ENCODE assay signal across 24 mouse cellular contexts in genomic region chr1:125242345-125242744, GRCm38 (mm10).
A peak's percentile ranks its signal among the peaks of the same experiment; 100 is the strongest.
DNase-seq lines count a peak whose midpoint lies in the region; ATAC-seq and TF ChIP-seq lines count a peak whose summit lies in the region.
"Had no signal": no experiment of that assay in that cellular context is flagged by ENCODE, and none has a peak within 500 bp of the region (broad histone marks: within the 10 kb centered on the region; RNA-seq: fewer than 3 reads in every experiment).

No protein-coding gene starts in this region.

- WGBS in forebrain, postnatal 0 days = 85% methylated on average over 7 of the region's 7 CpGs
- WGBS in forebrain, embryonic 14.5 days = 96% methylated on average over 7 of the region's 7 CpGs
- 87% methylated on average over 7 of the region's 7 CpGs for WGBS in kidney, embryonic 15.5 days

- H3K36me3 ChIP-seq in forebrain, postnatal 0 days (ENCODE audit: insufficient read depth) = no peaks in the 10 kb centered on the region
- H3K36me3 ChIP-seq in forebrain, embryonic 14.5 days (ENCODE audit: control insufficient read depth, insufficient read depth, low read length) = no peaks in the 10 kb centered on the region
- no peaks in the 10 kb centered on the region for H3K36me3 ChIP-seq in kidney, embryonic 15.5 days
- H3K36me3 ChIP-seq: embryonic facial prominence, embryonic 15.5 days; G1E; heart, embryonic 13.5 days; liver, embryonic 13.5 days; midbrain, embryonic 13.5 days; neural tube, embryonic 12.5 days had no signal

- H3K4me2 ChIP-seq in forebrain, postnatal 0 days (ENCODE audit: low read depth) = no peak overlapping the region
- H3K4me2 ChIP-seq in forebrain, embryonic 14.5 days (ENCODE audit: low read length) = no peak overlapping the region
- H3K4me2 ChIP-seq in kidney, embryonic 15.5 days = no peak overlapping the region
- H3K4me2 ChIP-seq: embryonic facial prominence, embryonic 15.5 days; heart, embryonic 13.5 days; liver, embryonic 13.5 days; lung, embryonic 14.5 days; midbrain, embryonic 13.5 days; neural tube, embryonic 12.5 days had no signal

- ATAC-seq in forebrain, postnatal 0 days = peak; percentile 71
- no peak for ATAC-seq in forebrain, embryonic 14.5 days
- 0 out of 2 replicates have a peak, but pooled peaks have one; percentile 25 for ATAC-seq in kidney, embryonic 15.5 days (replicated peaks; ENCODE audit: low FRiP score)
- no peak for ATAC-seq in erythroid progenitor cell, adult 5-6 weeks (replicated peaks; ENCODE audit: low FRiP score, poor library complexity, severe bottlenecking)
- ATAC-seq: midbrain, embryonic 13.5 days; Patski had no signal

- H3K9me3 ChIP-seq in forebrain, postnatal 0 days (ENCODE audit: low read length) = no peaks in the 10 kb centered on the region
- no peaks in the 10 kb centered on the region for H3K9me3 ChIP-seq in forebrain, embryonic 14.5 days (replicated peaks; ENCODE audit: control insufficient read depth, low read length)
- H3K9me3 ChIP-seq in kidney, embryonic 15.5 days (replicated peaks) = no peaks in the 10 kb centered on the region
- H3K9me3 ChIP-seq: embryonic facial prominence, embryonic 15.5 days; liver, embryonic 13.5 days; midbrain, embryonic 13.5 days; neural tube, embryonic 12.5 days had no signal

- no peak for TF ChIP-seq CTCF in forebrain, postnatal 0 days (IDR thresholded peaks at IDR 0.05; ENCODE audit: low read depth)

- no peak overlapping the region for H3K27ac ChIP-seq in forebrain, postnatal 0 days (ENCODE audit: low read depth, low read length)
- no peak overlapping the region for H3K27ac ChIP-seq in forebrain, embryonic 14.5 days (ENCODE audit: low read depth, low read length)
- H3K27ac ChIP-seq in kidney, embryonic 15.5 days = no peak overlapping the region
- H3K27ac ChIP-seq: embryonic facial prominence, embryonic 15.5 days; heart, adult 2 months; heart, embryonic 13.5 days; liver, embryonic 13.5 days; midbrain, embryonic 13.5 days; neural tube, embryonic 12.5 days had no signal

- no peaks in the 10 kb centered on the region for H3K27me3 ChIP-seq in forebrain, postnatal 0 days (ENCODE audit: insufficient read depth, low read length)
- no peaks in the 10 kb centered on the region for H3K27me3 ChIP-seq in forebrain, embryonic 14.5 days (replicated peaks; ENCODE audit: control insufficient read depth, insufficient read depth, low read length)
- no peaks in the 10 kb centered on the region for H3K27me3 ChIP-seq in kidney, embryonic 15.5 days
- H3K27me3 ChIP-seq: embryonic facial prominence, embryonic 15.5 days; heart, embryonic 13.5 days; liver, embryonic 13.5 days; megakaryocyte, embryonic 14.5 days; midbrain, embryonic 13.5 days; neural tube, embryonic 12.5 days; Patski had no signal

- no peak for DNase-seq in forebrain, postnatal 0 days
- no peak for DNase-seq in forebrain, embryonic 14.5 days (ENCODE audit: low spot score)
- no peak for DNase-seq in kidney, postnatal 14 days
- peak; percentile 2 for DNase-seq in lung, postnatal 10 days
- DNase-seq in lung, adult 18-20 months = no peak
- DNase-seq in retina, embryonic 14.5 days (ENCODE audit: low spot score) = peak; percentile 23
- DNase-seq: gastrocnemius, postnatal 36 days; heart, adult 2 months; kidney, adult 9 months; lung, embryonic 14.5 days; lung, postnatal 36 days; right cerebral cortex, adult 18-20 months; thymus, adult 18-20 months; thymus, postnatal 36 days had no signal

- no peak overlapping the region for H3K9ac ChIP-seq in forebrain, postnatal 0 days
- no peak overlapping the region for H3K9ac ChIP-seq in forebrain, embryonic 14.5 days (ENCODE audit: low read length)
- H3K9ac ChIP-seq in kidney, embryonic 15.5 days = no peak overlapping the region
- H3K9ac ChIP-seq: embryonic facial prominence, embryonic 15.5 days; heart, embryonic 13.5 days; liver, embryonic 13.5 days; lung, embryonic 14.5 days; midbrain, embryonic 13.5 days; neural tube, embryonic 12.5 days had no signal

- H3K4me1 ChIP-seq in forebrain, postnatal 0 days (ENCODE audit: insufficient read depth) = no peaks in the 10 kb centered on the region
- no peaks in the 10 kb centered on the region for H3K4me1 ChIP-seq in forebrain, embryonic 14.5 days (ENCODE audit: control insufficient read depth, insufficient read depth, low read length)
- no peaks in the 10 kb centered on the region for H3K4me1 ChIP-seq in kidney, embryonic 15.5 days
- H3K4me1 ChIP-seq: embryonic facial prominence, embryonic 15.5 days; heart, embryonic 13.5 days; liver, embryonic 13.5 days; megakaryocyte, embryonic 14.5 days; midbrain, embryonic 13.5 days; neural tube, embryonic 12.5 days had no signal

- H3K4me3 ChIP-seq in forebrain, postnatal 0 days (ENCODE audit: low read depth, low read length) = no peak overlapping the region
- H3K4me3 ChIP-seq in forebrain, embryonic 14.5 days (ENCODE audit: low read depth, low read length) = no peak overlapping the region
- no peak overlapping the region for H3K4me3 ChIP-seq in kidney, embryonic 15.5 days (replicated peaks)
- H3K4me3 ChIP-seq: embryonic facial prominence, embryonic 15.5 days; heart, adult 2 months; heart, embryonic 13.5 days; liver, embryonic 13.5 days; megakaryocyte, embryonic 14.5 days; midbrain, embryonic 13.5 days; neural tube, embryonic 12.5 days had no signal

Comparison
In these comparisons a context has a peak if more than half of its experiments do, and no peak if none do; other contexts are left out.
1. ATAC-seq: peak in forebrain, postnatal 0 days (single experiment) and kidney, embryonic 15.5 days (single experiment); none in forebrain, embryonic 14.5 days (single experiment) and erythroid progenitor cell, adult 5-6 weeks (single experiment).
2. DNase-seq: peak in lung, postnatal 10 days (single experiment) and retina, embryonic 14.5 days (single experiment); none in forebrain, postnatal 0 days (single experiment), forebrain, embryonic 14.5 days (single experiment), kidney, postnatal 14 days (single experiment) and lung, adult 18-20 months (0 of 2).